Mouse (Mus musculus): ENCODE data around the gene Klhl29.
A peak's percentile ranks its signal among the peaks of the same experiment; 100 is the strongest.

Gene Klhl29

DNA sequence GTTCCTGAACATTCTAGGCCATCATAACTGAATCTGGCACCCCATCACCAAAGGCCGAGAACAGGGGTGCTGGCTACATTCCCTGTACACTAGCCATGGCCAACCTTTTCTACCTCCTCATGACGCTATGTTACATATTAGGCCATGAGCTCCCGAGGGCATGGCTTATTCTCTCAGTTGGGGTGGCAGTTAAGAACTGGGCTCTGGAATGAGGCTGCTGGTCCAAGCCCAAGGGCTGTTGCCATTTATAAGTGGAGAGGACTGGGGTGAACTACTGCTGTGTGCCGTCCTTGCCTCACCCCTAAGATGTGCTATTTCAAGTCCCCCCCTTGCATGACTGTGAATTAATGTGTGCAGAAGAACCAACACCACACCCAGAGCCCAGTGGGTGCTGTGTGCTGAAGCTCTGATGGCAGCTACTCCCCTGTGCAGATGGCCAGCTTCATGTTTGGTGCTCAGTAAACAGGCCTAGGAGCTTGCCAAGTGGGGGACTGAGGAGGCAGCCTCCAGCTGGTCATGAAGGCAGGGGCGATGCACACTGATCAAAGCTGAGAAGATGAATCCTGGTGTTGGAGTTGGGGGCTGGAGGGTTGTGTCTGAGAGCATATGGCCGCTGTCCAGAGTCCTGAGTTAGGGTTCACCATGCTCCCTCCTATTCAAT lies 218.3 kb downstream of the Klhl29 start:
- Histone ChIP-seq H3K36me3 (ENCODE audit: insufficient read depth, low read length) (no peaks in the 10 kb centered on the region), H3K27me3 (ENCODE audit: insufficient read depth, low read length) (no peaks in the 10 kb centered on the region; the same call in 1 of the 2 replicates), H3K4me1 (replicated peaks; ENCODE audit: low read depth, low read length) (no peaks in the 10 kb centered on the region; the same call in 1 of the 2 replicates), H3K4me3 (replicated peaks; ENCODE audit: low read length) (no peak overlapping the region), H3K9me3 (ENCODE audit: low read length) (no peaks in the 10 kb centered on the region)
- TF ChIP-seq CTCF (conservative IDR thresholded peaks at IDR 0.05; ENCODE audit: low read length) (no peak), NANOG (IDR thresholded peaks at IDR 0.05; ENCODE audit: borderline replicate concordance, low read length) (no peak), POU5F1 (IDR thresholded peaks at IDR 0.05; ENCODE audit: borderline replicate concordance, low read length) (no peak)

DNA sequence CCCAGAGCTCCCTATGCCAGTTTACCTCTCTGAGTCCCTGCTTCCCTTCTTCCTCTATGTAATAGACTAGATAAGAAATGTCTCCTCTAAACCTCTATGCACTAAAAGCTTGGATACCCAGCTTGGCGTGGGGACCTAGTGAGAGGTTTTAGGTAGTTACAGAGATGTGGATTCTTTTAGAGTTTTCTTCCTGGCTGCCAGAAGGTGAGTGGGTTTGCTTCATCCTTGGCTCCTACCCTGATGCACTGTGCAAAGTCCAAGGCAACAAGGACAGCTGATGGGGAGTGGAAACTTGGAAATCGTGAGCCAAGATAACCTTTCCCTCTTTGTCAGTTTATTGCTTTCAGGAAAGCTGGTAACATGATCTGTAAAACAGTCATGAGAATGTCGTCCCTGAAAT lies 220.3 kb downstream of the Klhl29 start:
- no peaks in the 10 kb centered on the region for H3K9me3 ChIP-seq (ENCODE audit: low read length)
- no peaks in the 10 kb centered on the region; the same call in 1 of the 2 replicates for H3K4me1 ChIP-seq (replicated peaks; ENCODE audit: low read depth, low read length)
- TF ChIP-seq NANOG (IDR thresholded peaks at IDR 0.05; ENCODE audit: borderline replicate concordance, low read length): no peak
- TF ChIP-seq CTCF (conservative IDR thresholded peaks at IDR 0.05; ENCODE audit: low read length): no peak
- TF ChIP-seq POU5F1 (IDR thresholded peaks at IDR 0.05; ENCODE audit: borderline replicate concordance, low read length): no peak
- H3K36me3 ChIP-seq (ENCODE audit: insufficient read depth, low read length): no peaks in the 10 kb centered on the region
- peaks cover 6% of the 10 kb centered on the region; the same call in 1 of the 2 replicates for H3K27me3 ChIP-seq (ENCODE audit: insufficient read depth, low read length)
- H3K4me3 ChIP-seq (replicated peaks; ENCODE audit: low read length): no peak overlapping the region

GRCm38 (mm10) chr12:5151859-5152258 lies 223.6 kb downstream of the Klhl29 start:
- Histone ChIP-seq H3K9me3 (ENCODE audit: low read length) (no peaks in the 10 kb centered on the region), H3K4me1 (replicated peaks; ENCODE audit: low read depth, low read length) (no peaks in the 10 kb centered on the region; the same call in 1 of the 2 replicates), H3K27me3 (ENCODE audit: insufficient read depth, low read length) (0 out of 2 replicates have a peak, but pooled peaks cover 6% of the 10 kb centered on the region), H3K4me3 (replicated peaks; ENCODE audit: low read length) (no peak overlapping the region), H3K36me3 (ENCODE audit: insufficient read depth, low read length) (no peaks in the 10 kb centered on the region)
- TF ChIP-seq CTCF (conservative IDR thresholded peaks at IDR 0.05; ENCODE audit: low read length) (peak; percentile 53), POU5F1 (IDR thresholded peaks at IDR 0.05; ENCODE audit: borderline replicate concordance, low read length) (no peak)

DNA sequence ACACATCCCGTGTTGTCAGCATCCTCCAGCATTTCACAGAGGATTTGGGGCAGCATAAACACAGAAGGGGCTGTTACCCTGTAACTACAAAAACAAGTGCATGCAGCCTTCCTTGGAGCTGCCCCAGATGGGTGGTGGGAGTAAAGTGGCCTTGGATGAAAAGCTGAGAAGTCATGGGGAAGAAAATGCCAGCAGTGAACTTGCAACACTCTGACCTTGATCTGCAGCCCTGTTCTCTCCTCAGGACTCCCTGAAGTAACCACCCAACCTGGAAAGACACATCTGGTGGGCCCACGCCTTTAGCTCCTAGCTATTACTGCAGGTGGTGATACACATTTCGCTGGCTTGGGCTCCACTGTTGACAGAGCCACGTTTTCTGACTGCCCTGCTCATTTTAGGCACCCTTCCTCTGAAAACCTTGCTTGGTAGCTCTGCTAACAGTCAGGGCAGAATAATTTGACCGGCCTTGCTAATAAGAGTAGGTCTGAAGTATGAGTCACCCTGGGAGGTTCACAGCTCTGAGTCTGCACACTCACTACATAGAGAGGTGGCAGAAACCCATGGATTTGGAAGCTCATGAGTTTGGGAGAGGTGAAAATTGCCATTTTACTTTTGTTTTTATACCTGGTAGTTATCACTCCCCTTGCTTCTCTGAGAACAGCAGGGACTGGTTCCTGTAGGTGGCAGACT lies 228.0 kb downstream of the Klhl29 start:
- no peaks in the 10 kb centered on the region; the same call in 1 of the 2 replicates for H3K4me1 ChIP-seq (replicated peaks; ENCODE audit: low read depth, low read length)
- TF ChIP-seq POU5F1 (IDR thresholded peaks at IDR 0.05; ENCODE audit: borderline replicate concordance, low read length) (no peak), NANOG (IDR thresholded peaks at IDR 0.05; ENCODE audit: borderline replicate concordance, low read length) (no peak), CTCF (conservative IDR thresholded peaks at IDR 0.05; ENCODE audit: low read length) (no peak)
- no peaks in the 10 kb centered on the region for H3K36me3 ChIP-seq (ENCODE audit: insufficient read depth, low read length)
- 0 out of 2 replicates have a peak, but pooled peaks cover 6% of the 10 kb centered on the region for H3K27me3 ChIP-seq (ENCODE audit: insufficient read depth, low read length)
- no peak overlapping the region for H3K4me3 ChIP-seq (replicated peaks; ENCODE audit: low read length)
- H3K9me3 ChIP-seq (ENCODE audit: low read length): no peaks in the 10 kb centered on the region

- H3K36me3 ChIP-seq (ENCODE audit: insufficient read depth, low read length): no peaks in the 10 kb centered on the region
- no peak for TF ChIP-seq POU5F1 (IDR thresholded peaks at IDR 0.05; ENCODE audit: borderline replicate concordance, low read length)
- TF ChIP-seq CTCF (conservative IDR thresholded peaks at IDR 0.05; ENCODE audit: low read length): no peak
- TF ChIP-seq NANOG (IDR thresholded peaks at IDR 0.05; ENCODE audit: borderline replicate concordance, low read length): no peak
- no peaks in the 10 kb centered on the region for H3K4me1 ChIP-seq (replicated peaks; ENCODE audit: low read depth, low read length)
- H3K9me3 ChIP-seq (ENCODE audit: low read length): no peaks in the 10 kb centered on the region
- H3K4me3 ChIP-seq (replicated peaks; ENCODE audit: low read length): no peak overlapping the region
- no peaks in the 10 kb centered on the region for H3K27me3 ChIP-seq (ENCODE audit: insufficient read depth, low read length)
These were observed 231.3 kb downstream of the Klhl29 start for GRCm38 (mm10) chr12:5143903-5144781.

DNA sequence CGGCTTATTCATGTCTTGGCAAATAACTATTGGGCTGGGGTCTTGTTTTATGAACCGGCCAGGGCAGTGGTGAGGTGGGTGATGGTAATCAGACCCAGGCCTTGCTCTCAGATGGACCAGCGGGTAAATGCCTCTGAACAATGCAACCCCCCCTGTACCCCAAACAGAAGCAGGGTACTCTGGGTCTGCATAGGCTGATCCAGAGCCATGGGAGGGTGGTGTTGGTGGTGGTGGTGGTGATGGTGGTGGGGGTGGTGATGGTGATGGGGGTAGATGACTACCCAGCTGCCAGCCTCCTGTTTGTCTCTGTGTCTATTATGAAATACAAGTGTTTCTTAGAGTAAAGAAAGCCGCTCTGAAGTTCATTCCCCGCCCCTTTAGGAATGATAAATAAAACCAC lies 232.3 kb downstream of the Klhl29 start:
- Histone ChIP-seq H3K36me3 (ENCODE audit: insufficient read depth, low read length) (no peaks in the 10 kb centered on the region), H3K4me3 (replicated peaks; ENCODE audit: low read length) (no peak overlapping the region), H3K27me3 (ENCODE audit: insufficient read depth, low read length) (0 out of 2 replicates have a peak, but pooled peaks cover 7% of the 10 kb centered on the region), H3K9me3 (ENCODE audit: low read length) (no peaks in the 10 kb centered on the region), H3K4me1 (replicated peaks; ENCODE audit: low read depth, low read length) (no peaks in the 10 kb centered on the region)
- TF ChIP-seq CTCF (conservative IDR thresholded peaks at IDR 0.05; ENCODE audit: low read length) (no peak), POU5F1 (IDR thresholded peaks at IDR 0.05; ENCODE audit: borderline replicate concordance, low read length) (no peak), NANOG (IDR thresholded peaks at IDR 0.05; ENCODE audit: borderline replicate concordance, low read length) (no peak)

- no peak overlapping the region for H3K4me3 ChIP-seq (replicated peaks; ENCODE audit: low read length)
- no peaks in the 10 kb centered on the region for H3K9me3 ChIP-seq (ENCODE audit: low read length)
- H3K4me1 ChIP-seq (replicated peaks; ENCODE audit: low read depth, low read length): no peaks in the 10 kb centered on the region
- H3K36me3 ChIP-seq (ENCODE audit: insufficient read depth, low read length): no peaks in the 10 kb centered on the region
- 0 out of 2 replicates have a peak, but pooled peaks cover 12% of the 10 kb centered on the region for H3K27me3 ChIP-seq (ENCODE audit: insufficient read depth, low read length)
- TF ChIP-seq CTCF (conservative IDR thresholded peaks at IDR 0.05; ENCODE audit: low read length) (peak; percentile 77), NANOG (IDR thresholded peaks at IDR 0.05; ENCODE audit: borderline replicate concordance, low read length) (no peak), POU5F1 (IDR thresholded peaks at IDR 0.05; ENCODE audit: borderline replicate concordance, low read length) (no peak)
These were observed 232.7 kb downstream of the Klhl29 start for GRCm38 (mm10) chr12:5142776-5143175.

GRCm38 (mm10) chr12:5141040-5141439 lies 234.4 kb downstream of the Klhl29 start:
- H3K36me3 ChIP-seq (ENCODE audit: insufficient read depth, low read length): no peaks in the 10 kb centered on the region
- peaks cover 8% of the 10 kb centered on the region for H3K4me1 ChIP-seq (replicated peaks; ENCODE audit: low read depth, low read length)
- H3K27me3 ChIP-seq (ENCODE audit: insufficient read depth, low read length): peaks cover 20% of the 10 kb centered on the region; the same call in 1 of the 2 replicates
- H3K4me3 ChIP-seq (replicated peaks; ENCODE audit: low read length): no peak overlapping the region
- no peaks in the 10 kb centered on the region for H3K9me3 ChIP-seq (ENCODE audit: low read length)
- TF ChIP-seq NANOG (IDR thresholded peaks at IDR 0.05; ENCODE audit: borderline replicate concordance, low read length) (no peak), POU5F1 (IDR thresholded peaks at IDR 0.05; ENCODE audit: borderline replicate concordance, low read length) (no peak), CTCF (conservative IDR thresholded peaks at IDR 0.05; ENCODE audit: low read length) (no peak; the same call in 1 of the 2 replicates)

All from E14TG2a.4 (cell line).